Mouse (Mus musculus) thymus, adult 2 months (tissue): Measurements from ENCODE around the gene Gjb4.

Experiments used
- CTCF ChIP-seq: fragments of 200-500 bp; IDR thresholded peaks from 2 replicates; pipeline ENCODE4 v1.5.1; 2012; ENCODE audit warnings: mild to moderate bottlenecking, control low read depth, low read length, moderate library complexity, borderline replicate concordance; ENCODE audit not compliant: control insufficient read depth, poor library complexity, insufficient read depth; ENCODE audit errors: extremely low read depth
- POLR2A ChIP-seq: fragments of 200-500 bp; IDR thresholded peaks from 2 replicates; pipeline ENCODE4 v1.6.1; 2012; ENCODE audit warnings: mild to moderate bottlenecking, low read length, control low read depth, moderate library complexity; ENCODE audit not compliant: control insufficient read depth, poor library complexity, insufficient read depth; ENCODE audit errors: extremely low read depth

DNA sequence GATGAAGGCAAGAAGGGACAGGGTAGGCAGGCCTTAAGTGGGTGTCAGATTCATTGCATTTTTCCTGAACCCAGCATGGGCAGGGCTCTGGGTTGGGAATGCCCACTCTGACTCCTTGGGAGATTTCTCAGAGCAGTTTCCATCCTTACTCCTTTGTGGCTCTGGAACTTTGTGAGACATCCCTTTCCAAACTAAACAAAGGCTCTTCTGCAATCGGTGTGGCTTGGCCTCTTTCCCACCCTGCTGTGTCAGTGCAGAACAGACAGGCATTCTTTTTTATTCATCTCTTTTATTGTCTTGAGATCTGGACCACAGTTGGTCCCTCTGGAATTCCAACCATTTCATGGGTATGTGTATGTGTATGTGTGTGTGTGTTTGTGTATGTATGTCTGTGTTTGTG is 1.3 kb downstream of the Gjb4 start:
- TF ChIP-seq CTCF, result no peak
- no peak for TF ChIP-seq POLR2A
